Mouse (Mus musculus): ENCODE data around the gene F11.
A peak's percentile ranks its signal among the peaks of the same experiment; 100 is the strongest.

The F11 gene

DNA sequence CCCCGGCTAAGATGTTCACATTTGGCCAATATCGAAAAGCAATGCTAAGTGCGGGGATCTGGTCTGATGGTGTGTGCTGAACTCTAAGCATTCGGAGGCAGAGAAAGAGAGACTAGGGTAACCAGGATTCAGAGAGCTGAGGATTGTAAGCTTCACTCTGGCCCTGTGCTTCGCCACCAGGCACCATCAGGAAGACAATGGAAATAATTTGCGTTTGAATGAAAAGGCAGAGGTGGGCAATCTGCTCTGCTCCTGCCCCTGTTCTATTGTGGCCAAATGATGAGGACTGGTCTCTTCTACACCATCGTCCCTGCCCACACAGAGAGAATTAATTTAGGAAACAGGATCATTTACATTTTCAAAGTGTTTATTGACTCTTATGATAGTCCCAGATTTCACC, 15.5 kb downstream of the F11 start:
- DNase-seq (ENCODE audit: low spot score in 2 of 2), result no peak

DNA sequence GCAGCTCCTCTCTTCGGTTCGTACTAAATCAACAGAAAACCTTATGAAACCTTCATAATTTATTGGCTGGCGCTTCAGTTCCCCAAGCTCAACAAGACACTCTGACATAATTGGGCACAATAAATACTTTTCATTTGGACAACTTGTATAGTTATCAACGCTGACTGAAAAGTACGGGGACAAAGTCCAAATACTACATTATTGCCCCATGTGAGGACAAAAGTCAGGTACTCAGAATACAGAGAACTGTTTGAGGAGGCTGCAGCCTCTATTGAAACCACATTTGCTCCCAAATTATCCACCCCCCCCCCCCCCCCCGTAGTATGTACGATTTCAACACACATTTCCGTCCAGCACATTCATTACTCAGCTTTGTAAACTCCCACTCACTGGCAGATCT, 22.5 kb downstream of the F11 start:
- DNase-seq (ENCODE audit: low spot score in 2 of 2), result no peak

DNA sequence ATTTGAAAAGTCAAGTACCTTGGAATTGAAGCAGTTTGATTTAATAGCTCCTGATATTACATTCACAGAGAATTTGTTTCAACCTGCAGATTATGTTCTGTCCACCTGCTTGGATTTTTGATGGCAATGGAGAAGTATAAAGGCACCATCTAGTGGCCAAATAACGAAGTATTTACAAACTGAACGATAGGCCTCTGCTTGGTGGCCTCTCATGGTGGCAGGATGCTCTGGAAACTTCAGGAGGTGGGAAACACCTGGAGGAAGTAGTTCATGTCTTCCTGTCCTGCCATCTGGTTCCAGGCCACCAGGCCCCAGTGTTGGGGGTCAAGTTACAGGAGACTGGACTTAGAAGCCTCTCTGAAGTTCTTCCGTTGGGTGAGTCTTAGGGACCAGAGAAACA, 23.5 kb downstream of the F11 start:
- DNase-seq (ENCODE audit: low spot score in 2 of 2), result peak in 1 of 2 experiments; percentile 4

DNA sequence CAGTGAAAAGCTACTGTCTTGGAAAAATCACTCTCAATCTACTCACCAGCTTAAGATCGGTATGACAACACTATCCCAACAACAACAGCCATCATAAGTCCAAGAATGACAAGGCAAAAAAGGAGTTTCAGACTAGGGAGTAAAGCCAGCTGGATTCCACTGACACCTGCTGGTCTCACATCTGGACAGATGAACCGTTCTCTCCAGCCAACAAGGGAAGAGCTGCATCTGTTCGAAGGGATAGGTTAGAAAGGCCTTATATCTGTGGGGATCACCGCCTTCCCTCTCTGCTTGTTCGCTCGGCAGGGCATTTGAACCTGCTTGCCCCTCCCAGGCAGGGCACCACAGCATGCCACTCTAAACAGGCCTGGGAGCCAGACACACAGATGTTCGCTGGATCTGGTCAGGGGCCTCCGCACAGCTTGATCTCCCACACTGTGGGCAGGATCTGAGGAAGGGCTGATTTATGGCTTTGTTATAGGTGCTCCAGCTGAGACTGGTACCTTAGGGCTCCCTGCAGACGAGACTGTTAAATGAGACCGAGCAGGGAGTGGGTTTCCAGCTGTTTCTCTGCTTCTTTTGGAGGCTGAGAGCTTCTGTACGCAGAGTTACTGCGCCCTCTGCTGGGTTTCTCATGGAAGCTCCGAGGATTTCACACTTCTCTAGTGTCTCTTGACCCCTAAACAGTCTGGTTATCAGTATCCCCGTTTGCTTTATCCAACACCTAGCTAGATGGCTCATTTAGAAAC, 25.5 kb downstream of the F11 start:
- peak in 1 of 2 experiments; percentile 3 for DNase-seq (ENCODE audit: low spot score in 2 of 2)

DNA sequence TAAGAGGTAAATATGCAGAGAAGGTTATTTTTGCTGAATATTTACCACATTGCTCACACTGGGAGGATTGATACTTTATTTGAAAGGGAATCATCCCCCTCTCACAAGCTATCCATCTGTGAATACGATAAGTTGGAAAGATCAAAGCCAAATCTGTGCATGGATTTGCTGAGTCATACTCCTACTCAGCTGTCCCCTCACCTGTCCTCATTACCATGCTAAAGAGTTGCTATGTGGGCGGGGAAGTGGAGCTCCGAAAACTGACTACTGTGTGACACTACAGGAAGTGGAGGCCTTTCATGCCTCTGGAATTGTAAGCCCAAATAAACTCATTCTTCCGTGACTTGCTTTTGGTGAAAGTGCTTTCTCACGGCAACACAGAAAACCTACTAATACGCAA, 26.6 kb downstream of the F11 start:
- no peak for DNase-seq (ENCODE audit: low spot score in 2 of 2)

DNA sequence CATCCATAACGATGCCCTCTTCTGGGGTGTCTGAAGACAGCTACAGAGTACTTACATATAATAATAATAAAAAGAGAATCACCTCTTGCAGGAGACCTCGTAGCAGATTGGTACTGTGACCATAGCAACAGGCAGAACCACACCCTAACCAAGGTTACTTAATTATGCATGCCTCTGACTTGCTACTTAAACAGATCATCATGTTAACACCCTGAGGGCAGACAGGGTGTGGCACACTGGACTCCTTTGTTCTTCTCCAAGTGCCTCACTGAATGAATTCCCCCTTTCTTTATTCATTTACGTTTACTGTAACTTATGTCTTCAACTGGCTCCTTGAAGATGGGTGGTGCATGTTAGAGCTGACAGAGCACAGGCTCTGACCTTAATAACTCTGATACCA, 28.6 kb downstream of the F11 start:
- DNase-seq (ENCODE audit: low spot score in 2 of 2), result no peak

DNA sequence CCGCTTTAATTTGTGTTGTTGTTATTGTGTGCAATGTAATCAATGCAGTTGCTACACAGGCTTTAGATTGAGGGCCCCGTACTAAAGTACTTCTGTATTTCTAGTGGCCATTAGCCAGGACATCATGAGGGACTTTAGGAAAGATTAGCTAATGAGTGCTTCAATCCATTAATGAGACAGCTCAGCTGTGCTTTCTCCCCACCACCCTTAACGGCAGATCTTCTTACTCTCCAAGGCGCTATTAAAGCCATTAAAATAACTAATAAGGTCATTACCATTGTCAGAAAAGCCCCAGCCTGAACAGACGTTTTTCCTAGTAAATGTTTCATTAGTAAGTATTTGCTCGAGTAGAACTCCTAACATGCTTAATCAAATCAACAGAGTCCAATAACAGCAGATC, 59.4 kb downstream of the F11 start:
- DNase-seq (ENCODE audit: low spot score in 2 of 2), result no peak

DNA sequence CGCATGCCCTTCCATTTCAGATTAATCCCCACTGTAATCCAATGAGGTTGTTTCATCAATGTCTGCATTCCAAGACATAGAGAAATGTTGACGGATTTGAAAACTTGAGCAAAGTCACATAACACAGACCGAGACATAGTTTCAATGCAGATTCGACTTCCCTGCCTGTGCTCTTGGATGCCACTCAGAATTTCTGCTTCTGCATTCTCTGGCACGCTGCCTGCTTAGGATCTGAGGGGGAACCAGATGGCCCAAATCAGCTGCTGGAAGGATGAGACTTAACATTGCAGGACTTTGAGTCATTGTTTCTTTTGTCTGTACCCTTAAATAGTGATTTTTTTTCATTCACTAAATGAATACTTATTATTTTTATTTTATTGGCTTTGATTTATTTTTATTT, 60.2 kb downstream of the F11 start:
- DNase-seq (ENCODE audit: low spot score in 2 of 2), result no peak

DNA sequence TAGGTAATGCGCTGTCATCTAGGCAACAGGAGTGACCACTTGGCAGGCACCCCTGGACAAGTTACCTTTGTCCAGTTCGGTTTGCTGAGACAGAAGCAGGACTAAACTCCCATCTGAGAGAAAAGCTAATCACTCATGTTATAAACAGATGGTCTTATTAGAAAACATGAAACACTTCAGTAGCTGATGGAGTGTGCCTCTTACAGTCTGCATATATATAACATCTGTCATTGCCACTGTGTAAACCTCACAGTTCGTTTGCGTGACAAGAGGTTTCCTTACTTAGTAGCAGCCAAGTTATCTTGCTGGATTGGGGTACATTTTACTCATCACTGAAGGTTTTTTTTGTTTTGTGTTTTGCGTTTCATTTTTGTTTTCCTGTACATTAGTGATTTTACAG, 64.5 kb downstream of the F11 start:
- DNase-seq (ENCODE audit: low spot score in 2 of 2), result no peak

DNA sequence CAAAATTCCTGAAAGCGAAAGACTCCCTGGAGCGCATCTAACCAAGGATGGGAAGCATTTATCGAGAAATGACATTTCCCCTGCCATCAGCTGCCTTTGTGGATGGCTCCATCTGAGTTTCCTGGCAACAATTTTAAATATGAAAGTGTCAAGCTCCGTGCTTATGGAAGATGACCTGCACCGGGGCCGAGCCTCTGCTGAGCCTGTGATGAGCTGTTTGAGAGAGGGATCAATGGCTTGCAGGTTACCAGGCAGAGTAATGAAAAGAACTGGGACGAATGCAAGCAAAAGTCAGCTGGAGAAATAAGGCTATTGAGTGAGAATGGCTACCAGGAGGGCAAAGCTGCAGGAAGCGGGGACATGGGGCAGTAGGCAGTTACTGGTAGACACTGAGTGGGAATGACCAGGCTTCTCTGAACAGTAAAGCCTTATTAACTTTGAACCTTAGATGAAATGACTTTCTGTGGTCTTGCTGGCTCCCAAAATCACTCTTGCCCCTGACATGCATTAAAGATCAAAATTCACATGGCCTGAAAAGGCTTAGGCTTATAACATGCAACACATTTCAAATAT, 65.8 kb downstream of the F11 start:
- no peak for DNase-seq (ENCODE audit: low spot score in 2 of 2)
